Mouse (Mus musculus): ENCODE measurements around the gene Traf3ip1. TPM values are rescaled to one million over a fixed set of nuclear protein-coding genes. Genes with fewer than 3 reads are reported as not detected.
A peak's percentile ranks its signal among the peaks of the same experiment; 100 is the strongest.
"Not testable (repeated sequence)": the region's sequence is repeated elsewhere in the genome, so short reads cannot be mapped to it uniquely, and the experiment has no call there.

Gene Traf3ip1
- total RNA-seq, 2 experiments from 2014 or later = 4.4 to 4.5 TPM

- no peak for DNase-seq (ENCODE audit: low spot score in 2 of 2)
Measured at GRCm38 (mm10) chr1:91464436-91464835, 30.0 kb upstream of the Traf3ip1 start.

GRCm38 (mm10) chr1:91465244-91465643 is 29.2 kb upstream of the Traf3ip1 start:
- no peak for DNase-seq (ENCODE audit: low spot score in 2 of 2)

GRCm38 (mm10) chr1:91466186-91466585 is 28.3 kb upstream of the Traf3ip1 start:
- no peak for DNase-seq (ENCODE audit: low spot score in 2 of 2)

GRCm38 (mm10) chr1:91469888-91470419 is 24.5 kb upstream of the Traf3ip1 start:
- no peak for DNase-seq (ENCODE audit: low spot score in 2 of 2)

- DNase-seq (ENCODE audit: low spot score in 2 of 2) = not testable (repeated sequence)
Measured at GRCm38 (mm10) chr1:91478145-91478544, 16.3 kb upstream of the Traf3ip1 start.

GRCm38 (mm10) chr1:91478958-91479357 is 15.5 kb upstream of the Traf3ip1 start:
- no peak for DNase-seq (ENCODE audit: low spot score in 2 of 2)

- no peak for DNase-seq (ENCODE audit: low spot score in 2 of 2)
Measured at GRCm38 (mm10) chr1:91482616-91483211, 11.7 kb upstream of the Traf3ip1 start.

- DNase-seq (ENCODE audit: low spot score in 2 of 2) = peak; percentile 77 to 89
Measured at GRCm38 (mm10) chr1:91483304-91484010, 11.0 kb upstream of the Traf3ip1 start.

GRCm38 (mm10) chr1:91484011-91484346 is 10.5 kb upstream of the Traf3ip1 start:
- no peak for DNase-seq (ENCODE audit: low spot score in 2 of 2)

GRCm38 (mm10) chr1:91485422-91485821 is 9.0 kb upstream of the Traf3ip1 start:
- DNase-seq (ENCODE audit: low spot score in 2 of 2) = no peak

- no peak for DNase-seq (ENCODE audit: low spot score in 2 of 2)
Measured at GRCm38 (mm10) chr1:91486165-91486564, 8.3 kb upstream of the Traf3ip1 start.

- DNase-seq (ENCODE audit: low spot score in 2 of 2) = no peak
Measured at GRCm38 (mm10) chr1:91490322-91490721, 4.1 kb upstream of the Traf3ip1 start.

GRCm38 (mm10) chr1:91492740-91493139 is 1.7 kb upstream of the Traf3ip1 start:
- no peak for DNase-seq (ENCODE audit: low spot score in 2 of 2)

- DNase-seq (ENCODE audit: low spot score in 2 of 2) = no peak
Measured at GRCm38 (mm10) chr1:91493938-91494337, 509 bp upstream of the Traf3ip1 start.

GRCm38 (mm10) chr1:91495321-91495720 is 874 bp downstream of the Traf3ip1 start:
- DNase-seq (ENCODE audit: low spot score in 2 of 2) = no peak

- DNase-seq (ENCODE audit: low spot score in 2 of 2) = no peak
Measured at GRCm38 (mm10) chr1:91498579-91498978, 4.1 kb downstream of the Traf3ip1 start.

GRCm38 (mm10) chr1:91504615-91505014 is 10.2 kb downstream of the Traf3ip1 start:
- no peak for DNase-seq (ENCODE audit: low spot score in 2 of 2)

- DNase-seq (ENCODE audit: low spot score in 2 of 2) = no peak
Measured at GRCm38 (mm10) chr1:91514916-91515315, 20.5 kb downstream of the Traf3ip1 start.

GRCm38 (mm10) chr1:91515642-91516041 is 21.2 kb downstream of the Traf3ip1 start:
- no peak for DNase-seq (ENCODE audit: low spot score in 2 of 2)

- peak in 1 of 2 experiments; percentile 57 for DNase-seq (ENCODE audit: low spot score in 2 of 2)
Measured at GRCm38 (mm10) chr1:91523759-91524158, 29.3 kb downstream of the Traf3ip1 start.

- no peak for DNase-seq (ENCODE audit: low spot score in 2 of 2)
Measured at GRCm38 (mm10) chr1:91525838-91526237, 31.4 kb downstream of the Traf3ip1 start.

GRCm38 (mm10) chr1:91530166-91530565 is 35.7 kb downstream of the Traf3ip1 start:
- no peak for DNase-seq (ENCODE audit: low spot score in 2 of 2)

- DNase-seq (ENCODE audit: low spot score in 2 of 2) = no peak
Measured at GRCm38 (mm10) chr1:91532243-91532642, 37.8 kb downstream of the Traf3ip1 start.

Measured in gastrocnemius, postnatal 4 days (tissue).